14 mouse cellular contexts compared by ENCODE assay signal in genomic region chr4:63226883-63227235, GRCm38 (mm10). TPM values are rescaled to one million over a fixed set of nuclear protein-coding genes. Genes with fewer than 3 reads are reported as not detected.
A peak's percentile ranks its signal among the peaks of the same experiment; 100 is the strongest.
DNase-seq lines count a peak whose midpoint lies in the region; ATAC-seq and TF ChIP-seq lines count a peak whose summit lies in the region.
"Had no signal": no experiment of that assay in that cellular context is flagged by ENCODE, and none has a peak within 500 bp of the region (broad histone marks: within the 10 kb centered on the region; RNA-seq: fewer than 3 reads in every experiment).

No protein-coding gene starts in this region.

- H3K9ac ChIP-seq in hindbrain, embryonic 12.5 days = no peak overlapping the region
- H3K9ac ChIP-seq in hindbrain, embryonic 13.5 days = no peak overlapping the region
- no peak overlapping the region for H3K9ac ChIP-seq in intestine, postnatal 0 days (ENCODE audit: low read depth, low read length)
- no peak overlapping the region for H3K9ac ChIP-seq in limb, embryonic 13.5 days
- H3K9ac ChIP-seq: neural tube, embryonic 13.5 days had no signal

- 75% methylated on average over 6 of the region's 6 CpGs for WGBS in hindbrain, embryonic 12.5 days
- WGBS in hindbrain, embryonic 13.5 days = 73% methylated on average over 6 of the region's 6 CpGs
- WGBS in intestine, postnatal 0 days = 41% methylated on average over 6 of the region's 6 CpGs
- WGBS in limb, embryonic 13.5 days = 58% methylated on average over 6 of the region's 6 CpGs

- H3K4me3 ChIP-seq in hindbrain, embryonic 12.5 days = no peak overlapping the region
- H3K4me3 ChIP-seq in hindbrain, embryonic 13.5 days = no peak overlapping the region
- H3K4me3 ChIP-seq in intestine, postnatal 0 days (ENCODE audit: low read depth, low read length) = no peak overlapping the region
- no peak overlapping the region for H3K4me3 ChIP-seq in limb, embryonic 13.5 days
- H3K4me3 ChIP-seq: left cerebral cortex, adult 2 months; neural tube, embryonic 13.5 days had no signal

- intact Hi-C loops in left cerebral cortex, postnatal 10 days (cut with DNase I) = no loop called here

- no peak for DNase-seq in Patski (ENCODE audit: low read depth, low spot score)
- no peak for DNase-seq in left cerebral cortex, postnatal 10 days (ENCODE audit: extremely low spot score in 1 of 2, low spot score in 2 of 2)
- DNase-seq in left cerebral cortex, adult 8-10 months (ENCODE audit: low spot score in 2 of 2) = no peak
- DNase-seq: cerebellum, adult 2 months; lung, adult 18-20 months; thymus, adult 18-20 months had no signal

- no peaks in the 10 kb centered on the region for H3K9me3 ChIP-seq in hindbrain, embryonic 12.5 days (replicated peaks)
- H3K9me3 ChIP-seq in hindbrain, embryonic 13.5 days = no peaks in the 10 kb centered on the region
- no peaks in the 10 kb centered on the region for H3K9me3 ChIP-seq in intestine, postnatal 0 days (ENCODE audit: control insufficient read depth)
- H3K9me3 ChIP-seq in limb, embryonic 13.5 days = no peaks in the 10 kb centered on the region
- H3K9me3 ChIP-seq: neural tube, embryonic 13.5 days had no signal

- TF ChIP-seq CTCF in Patski (IDR thresholded peaks at IDR 0.05) = no peak
- no peak for TF ChIP-seq CTCF in intestine, postnatal 0 days (IDR thresholded peaks at IDR 0.05; ENCODE audit: low read depth)

- POLR2A ChIA-PET in Patski (lab: Charles Lee) = no interaction called here

- H3K27ac ChIP-seq in hindbrain, embryonic 12.5 days = 0 out of 2 replicates have a peak overlapping the region, but pooled peaks have one; percentile 14
- no peak overlapping the region; the same call in 1 of the 2 replicates for H3K27ac ChIP-seq in hindbrain, embryonic 13.5 days
- peak overlapping the region; percentile 21; the same call in 1 of the 2 replicates for H3K27ac ChIP-seq in intestine, postnatal 0 days (ENCODE audit: low read depth, low read length)
- peak overlapping the region; percentile 75 for H3K27ac ChIP-seq in limb, embryonic 13.5 days
- H3K27ac ChIP-seq: left cerebral cortex, adult 2 months; neural tube, embryonic 13.5 days had no signal

- no peak for ATAC-seq in hindbrain, embryonic 12.5 days (ENCODE audit: low FRiP score)
- no peak for ATAC-seq in hindbrain, embryonic 13.5 days (ENCODE audit: low FRiP score)
- peak; percentile 14 for ATAC-seq in Patski
- ATAC-seq in intestine, postnatal 0 days = peak; percentile 45
- ATAC-seq in limb, embryonic 13.5 days (ENCODE audit: low FRiP score, low read depth) = no peak

- no peaks in the 10 kb centered on the region for H3K27me3 ChIP-seq in hindbrain, embryonic 12.5 days
- H3K27me3 ChIP-seq in hindbrain, embryonic 13.5 days = no peaks in the 10 kb centered on the region
- H3K27me3 ChIP-seq in Patski = no peaks in the 10 kb centered on the region
- H3K27me3 ChIP-seq in intestine, postnatal 0 days (replicated peaks; ENCODE audit: control insufficient read depth, insufficient read depth, low read length) = no peaks in the 10 kb centered on the region
- no peaks in the 10 kb centered on the region for H3K27me3 ChIP-seq in limb, embryonic 13.5 days
- H3K27me3 ChIP-seq: neural tube, embryonic 13.5 days had no signal

- in situ Hi-C loops in Patski (cut with MboI; ENCODE audit: low pct_unique_long_range_greater_than_20kb) = no loop called here

- H3K36me3 ChIP-seq in hindbrain, embryonic 12.5 days = no peaks in the 10 kb centered on the region
- H3K36me3 ChIP-seq in hindbrain, embryonic 13.5 days = no peaks in the 10 kb centered on the region
- peaks cover 12% of the 10 kb centered on the region; the same call in 1 of the 2 replicates for H3K36me3 ChIP-seq in intestine, postnatal 0 days (ENCODE audit: control insufficient read depth, insufficient read depth)
- peaks cover 76% of the 10 kb centered on the region for H3K36me3 ChIP-seq in limb, embryonic 13.5 days
- H3K36me3 ChIP-seq: neural tube, embryonic 13.5 days had no signal

- H3K4me2 ChIP-seq in hindbrain, embryonic 12.5 days (replicated peaks) = no peak overlapping the region
- H3K4me2 ChIP-seq in hindbrain, embryonic 13.5 days = no peak overlapping the region
- H3K4me2 ChIP-seq in intestine, postnatal 0 days (replicated peaks; ENCODE audit: low read depth) = no peak overlapping the region
- no peak overlapping the region for H3K4me2 ChIP-seq in limb, embryonic 13.5 days (replicated peaks)
- H3K4me2 ChIP-seq: neural tube, embryonic 13.5 days had no signal

- peaks cover 32% of the 10 kb centered on the region for H3K4me1 ChIP-seq in hindbrain, embryonic 12.5 days
- peaks cover 48% of the 10 kb centered on the region for H3K4me1 ChIP-seq in hindbrain, embryonic 13.5 days (replicated peaks)
- H3K4me1 ChIP-seq in intestine, postnatal 0 days (replicated peaks; ENCODE audit: control insufficient read depth, insufficient read depth, low read length) = peaks cover 3% of the 10 kb centered on the region; the same call in 1 of the 2 replicates
- H3K4me1 ChIP-seq in limb, embryonic 13.5 days = peaks cover 71% of the 10 kb centered on the region

- CTCF ChIA-PET in Patski (lab: Charles Lee) = interaction anchor here (1.3 kb wide), 1 partner anchor 68 kb away, joined by 5 read pairs; no protein-coding TSS in a partner anchor

RNA-seq across cellular contexts. Expression of gene Col27a1, which starts 13.1 kb away (rescaled TPM):
- 10.5 and 11.5 TPM in 2 replicates for polyA plus RNA-seq in hindbrain, embryonic 12.5 days (2016; fragmentation: Nextera tagmentation; extraction: Ambion mirVana)
- 2.1 and 2.4 TPM in 2 replicates for polyA plus RNA-seq in hindbrain, embryonic 13.5 days (2015; fragmentation: Nextera tagmentation; extraction: Ambion mirVana)
- polyA plus RNA-seq in Patski (2021) = 4.2 TPM
- 5.0 and 7.2 TPM in 2 replicates for polyA plus RNA-seq in intestine, postnatal 0 days (2015; fragmentation: Nextera tagmentation; extraction: Ambion mirVana)
- 32.1 and 32.3 TPM in 2 replicates for polyA plus RNA-seq in limb, embryonic 13.5 days (2015; fragmentation: Nextera tagmentation; extraction: Ambion mirVana)
- total RNA-seq in left cerebral cortex, postnatal 10 days (2021) = 1 to 10 TPM; 2.5 to 3.3 TPM
- total RNA-seq in left cerebral cortex, adult 8-10 months (2022) = 1 to 10 TPM; 3.7 to 7.4 (median 5.4) TPM

RNA-seq across cellular contexts. Expression of gene Kif12, which starts 54.9 kb away (rescaled TPM):
- polyA plus RNA-seq in hindbrain, embryonic 12.5 days (2016; fragmentation: Nextera tagmentation; extraction: Ambion mirVana) = 0.27 TPM in 1 of 2 replicates, not detected in the other
- not detected in 2 replicates for polyA plus RNA-seq in hindbrain, embryonic 13.5 days (2015; fragmentation: Nextera tagmentation; extraction: Ambion mirVana)
- 10.7 TPM for polyA plus RNA-seq in Patski (2021)
- 61.9 and 75.5 TPM in 2 replicates for polyA plus RNA-seq in intestine, postnatal 0 days (2015; fragmentation: Nextera tagmentation; extraction: Ambion mirVana)
- polyA plus RNA-seq in limb, embryonic 13.5 days (2015; fragmentation: Nextera tagmentation; extraction: Ambion mirVana) = 0.10 and 0.13 TPM in 2 replicates
- total RNA-seq in left cerebral cortex, postnatal 10 days (2021) = not detected
- total RNA-seq in left cerebral cortex, adult 8-10 months (2022) = under 1 TPM in 1 of 4 experiments, not detected in 3; 0.11 TPM
- total RNA-seq: heart, adult 8-10 months; left cerebral cortex, adult 2 months had no signal
- polyA plus RNA-seq: cerebellum, adult 2 months; midbrain, embryonic 14.5 days; neural tube, embryonic 13.5 days had no signal

Comparison
In these comparisons a context has a peak if more than half of its experiments do, and no peak if none do; other contexts are left out.
1. ATAC-seq: peak in Patski (single experiment) and intestine, postnatal 0 days (single experiment); none in hindbrain, embryonic 12.5 days (single experiment), hindbrain, embryonic 13.5 days (single experiment) and limb, embryonic 13.5 days (single experiment).